Mouse (Mus musculus): ENCODE data around the gene H6pd.

DNA sequence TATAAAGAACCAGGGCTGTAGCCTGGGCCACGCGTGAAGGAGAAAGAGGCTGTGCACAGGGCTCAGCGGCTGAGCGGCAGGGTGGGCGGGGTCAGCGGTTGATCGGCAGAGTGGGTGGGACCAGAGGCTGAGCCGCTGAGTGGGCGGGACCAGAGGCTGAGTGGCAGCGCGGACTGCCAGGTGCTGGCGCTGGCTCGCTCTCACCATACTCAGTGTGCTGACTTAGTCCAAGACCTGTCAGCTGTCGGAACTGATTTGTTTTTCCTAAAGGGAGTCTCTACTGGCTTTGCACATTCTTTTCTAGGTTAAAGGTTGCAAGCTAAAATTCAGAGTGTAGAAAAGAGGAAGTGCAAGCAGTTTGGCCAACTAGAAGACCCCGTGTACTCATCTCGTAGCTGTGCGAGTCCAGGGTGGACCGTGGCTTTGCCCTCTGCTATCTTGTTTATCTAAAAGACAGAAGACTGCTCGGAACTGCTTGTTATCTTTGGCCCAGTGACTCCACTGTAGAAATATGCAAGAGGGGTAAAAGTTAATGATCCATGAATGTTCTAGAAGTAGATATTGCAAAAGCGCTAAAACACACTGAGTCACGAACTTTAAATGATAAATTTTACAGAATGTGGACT is 19.8 kb downstream of the H6pd start:
- TF ChIP-seq CTCF (IDR thresholded peaks at IDR 0.05; ENCODE audit: insufficient read depth, low read length): no peak
- no peak for TF ChIP-seq POLR2A (IDR thresholded peaks at IDR 0.05; ENCODE audit: borderline replicate concordance, extremely low read depth, low read depth, low read length)
